Mouse (Mus musculus): ENCODE measurements at regions not wholly inside any gene's neighbourhood (a gene's known extent, or its start where the extent isn't known, plus 50 kb on each side); places are given as distances from the start of the nearest gene placed in this dataset.
"Not testable (repeated sequence)": the region's sequence is repeated elsewhere in the genome, so short reads cannot be mapped to it uniquely, and the experiment has no call there.

GRCm38 (mm10) chr16:50847693-50848092, 256.7 kb upstream of the Ccdc54 start:
- DNase-seq = peak in 1 of 2 experiments; percentile 17

GRCm38 (mm10) chr16:50846505-50846904, 255.6 kb upstream of the Ccdc54 start:
- no peak for DNase-seq

- peak; percentile 63 to 78 for DNase-seq
These were observed 251.0 kb upstream of the Ccdc54 start for GRCm38 (mm10) chr16:50841677-50842580.

- peak; percentile 14 to 15 for DNase-seq
These were observed 250.3 kb upstream of the Ccdc54 start for GRCm38 (mm10) chr16:50841205-50841604.

- DNase-seq = no peak
These were observed 248.7 kb upstream of the Ccdc54 start for GRCm38 (mm10) chr16:50839665-50840064.

- no peak for DNase-seq
These were observed 246.5 kb upstream of the Ccdc54 start for GRCm38 (mm10) chr16:50837416-50837815.

GRCm38 (mm10) chr16:50836457-50836856, 245.5 kb upstream of the Ccdc54 start:
- no peak for DNase-seq

GRCm38 (mm10) chr16:50833357-50833756, 242.4 kb upstream of the Ccdc54 start:
- no peak for DNase-seq

- no peak for DNase-seq
These were observed 231.4 kb upstream of the Ccdc54 start for GRCm38 (mm10) chr16:50822352-50822751.

GRCm38 (mm10) chr16:50814626-50815025, 223.7 kb upstream of the Ccdc54 start:
- no peak for DNase-seq

GRCm38 (mm10) chr16:50799145-50799794, 208.3 kb upstream of the Ccdc54 start:
- peak; percentile 37 to 75 for DNase-seq

GRCm38 (mm10) chr16:50798095-50798494, 207.1 kb upstream of the Ccdc54 start:
- no peak for DNase-seq

- DNase-seq = no peak
These were observed 202.0 kb upstream of the Ccdc54 start for GRCm38 (mm10) chr16:50792960-50793359.

- DNase-seq = no peak
These were observed 201.6 kb upstream of the Ccdc54 start for GRCm38 (mm10) chr16:50792506-50792905.

GRCm38 (mm10) chr16:50788702-50789101, 197.7 kb upstream of the Ccdc54 start:
- no peak for DNase-seq

GRCm38 (mm10) chr16:50786199-50786598, 195.2 kb upstream of the Ccdc54 start:
- no peak for DNase-seq

- DNase-seq = no peak
These were observed 194.4 kb upstream of the Ccdc54 start for GRCm38 (mm10) chr16:50785384-50785783.

- no peak for DNase-seq
These were observed 193.8 kb upstream of the Ccdc54 start for GRCm38 (mm10) chr16:50784651-50785228.

- no peak for DNase-seq
These were observed 193.1 kb upstream of the Ccdc54 start for GRCm38 (mm10) chr16:50783784-50784650.

- no peak for DNase-seq
These were observed 192.3 kb upstream of the Ccdc54 start for GRCm38 (mm10) chr16:50783240-50783639.

- DNase-seq = no peak
These were observed 188.3 kb upstream of the Ccdc54 start for GRCm38 (mm10) chr16:50779030-50779784.

- not testable (repeated sequence) for DNase-seq
These were observed 183.7 kb upstream of the Ccdc54 start for GRCm38 (mm10) chr16:50774699-50775098.
